ENCODE assay signal across 16 mouse cellular contexts in genomic region chr1:159747969-159748368, GRCm38 (mm10).
"Had no signal": no experiment of that assay in that cellular context is flagged by ENCODE, and none has a peak within 500 bp of the region (broad histone marks: within the 10 kb centered on the region; RNA-seq: fewer than 3 reads in every experiment).

No protein-coding gene starts in this region.

- H3K9ac ChIP-seq: lung, embryonic 15.5 days; midbrain, embryonic 13.5 days; midbrain, embryonic 15.5 days; neural tube, embryonic 12.5 days; stomach, embryonic 15.5 days had no signal

- H3K9me3 ChIP-seq: lung, embryonic 15.5 days; megakaryocyte, embryonic 14.5 days; midbrain, embryonic 13.5 days; midbrain, embryonic 15.5 days; neural tube, embryonic 12.5 days; stomach, embryonic 15.5 days had no signal

- H3K4me2 ChIP-seq: lung, embryonic 15.5 days; midbrain, embryonic 13.5 days; midbrain, embryonic 15.5 days; neural tube, embryonic 12.5 days; stomach, embryonic 15.5 days had no signal

- ATAC-seq: lung, postnatal 0 days; midbrain, embryonic 13.5 days; midbrain, embryonic 15.5 days had no signal

- DNase-seq: lung, adult 2 months; lung, postnatal 14 days; lung, postnatal 36 days; right cerebral cortex, postnatal 14 days; thymus, adult 2 months; thymus, postnatal 25 days; thymus, postnatal 4 days had no signal

- H3K4me1 ChIP-seq: lung, embryonic 15.5 days; midbrain, embryonic 13.5 days; midbrain, embryonic 15.5 days; stomach, embryonic 15.5 days had no signal

- H3K36me3 ChIP-seq: lung, embryonic 15.5 days; midbrain, embryonic 13.5 days; midbrain, embryonic 15.5 days; neural tube, embryonic 12.5 days; stomach, embryonic 15.5 days had no signal

- H3K27ac ChIP-seq: lung, embryonic 15.5 days; macrophage; midbrain, embryonic 13.5 days; midbrain, embryonic 15.5 days; neural tube, embryonic 12.5 days; stomach, embryonic 15.5 days; stomach, postnatal 0 days had no signal

- H3K27me3 ChIP-seq: lung, embryonic 15.5 days; midbrain, embryonic 13.5 days; midbrain, embryonic 15.5 days; neural tube, embryonic 12.5 days; stomach, embryonic 15.5 days had no signal

- H3K4me3 ChIP-seq: lung, embryonic 15.5 days; megakaryocyte, embryonic 14.5 days; midbrain, embryonic 13.5 days; midbrain, embryonic 15.5 days; neural tube, embryonic 12.5 days; stomach, embryonic 15.5 days had no signal
